Mouse (Mus musculus): ENCODE results near the gene Mrpl54. TPM values are rescaled to one million over a fixed set of nuclear protein-coding genes. Genes with fewer than 3 reads are reported as not detected.
A peak's percentile ranks its signal among the peaks of the same experiment; 100 is the strongest.
"Not testable (repeated sequence)": the region's sequence is repeated elsewhere in the genome, so short reads cannot be mapped to it uniquely, and the experiment has no call there.

Gene Mrpl54
- polyA plus RNA-seq, 1 experiment from 2014 or later = 233 TPM

GRCm38 (mm10) chr10:81232580-81233225 is 34.0 kb downstream of the Mrpl54 start, which contains the start of gene Zfr2:
TSS of gene Zfr2 (plus strand) at chr10:81233155.
- no peaks in the 10 kb centered on the region for H3K36me3 ChIP-seq (ENCODE audit: control insufficient read depth, insufficient read depth, low read length)
- peaks cover 10% of the 10 kb centered on the region for H3K4me1 ChIP-seq (replicated peaks; ENCODE audit: control insufficient read depth, insufficient read depth, low read length)
- H3K27ac ChIP-seq (ENCODE audit: low read depth, low read length) = peak within 1 kb of the TSS; percentile 25; the same call in 1 of the 2 replicates
- peaks cover 63% of the 10 kb centered on the region for H3K27me3 ChIP-seq (replicated peaks; ENCODE audit: control insufficient read depth, insufficient read depth, low read length)
- peak; percentile 93 for ATAC-seq (replicated peaks; ENCODE audit: low FRiP score)
- no peaks in the 10 kb centered on the region for H3K9me3 ChIP-seq (ENCODE audit: control insufficient read depth, low read length)
- DNase-seq (ENCODE audit: low spot score) = peak; percentile 90
- H3K4me2 ChIP-seq = peak within 1 kb of the TSS; percentile 79
- 7% methylated on average over 28 of the region's 29 CpGs for WGBS
- peak within 1 kb of the TSS; percentile 75 for H3K4me3 ChIP-seq (ENCODE audit: low read depth, low read length)
- H3K9ac ChIP-seq (ENCODE audit: low read depth, low read length) = peak within 1 kb of the TSS; percentile 75

- Histone ChIP-seq H3K4me1 (replicated peaks; ENCODE audit: control insufficient read depth, insufficient read depth, low read length) (peaks cover 10% of the 10 kb centered on the region), H3K27ac (ENCODE audit: low read depth, low read length) (no peak overlapping the region), H3K4me3 (ENCODE audit: low read depth, low read length) (no peak overlapping the region), H3K36me3 (ENCODE audit: control insufficient read depth, insufficient read depth, low read length) (no peaks in the 10 kb centered on the region), H3K27me3 (replicated peaks; ENCODE audit: control insufficient read depth, insufficient read depth, low read length) (peaks cover 53% of the 10 kb centered on the region), H3K9ac (ENCODE audit: low read depth, low read length) (no peak overlapping the region), H3K9me3 (ENCODE audit: control insufficient read depth, low read length) (no peaks in the 10 kb centered on the region), H3K4me2 (no peak overlapping the region)
- no peak for DNase-seq (ENCODE audit: low spot score)
- WGBS = 51% methylated on average over 7 of the region's 7 CpGs
- ATAC-seq (replicated peaks; ENCODE audit: low FRiP score) = no peak
Observed at GRCm38 (mm10) chr10:81231436-81231835, 35.3 kb downstream of the Mrpl54 start.

- 12% methylated on average over 27 of the region's 27 CpGs for WGBS
- H3K4me3 ChIP-seq (ENCODE audit: low read depth, low read length) = no peak within 1 kb of the TSS; the same call in 1 of the 2 replicates
- peaks cover 10% of the 10 kb centered on the region for H3K4me1 ChIP-seq (replicated peaks; ENCODE audit: control insufficient read depth, insufficient read depth, low read length)
- no peak for ATAC-seq (replicated peaks; ENCODE audit: low FRiP score)
- no peak within 1 kb of the TSS for H3K9ac ChIP-seq (ENCODE audit: low read depth, low read length)
- H3K36me3 ChIP-seq (ENCODE audit: control insufficient read depth, insufficient read depth, low read length) = no peaks in the 10 kb centered on the region
- H3K4me2 ChIP-seq = no peak within 1 kb of the TSS
- H3K27me3 ChIP-seq (replicated peaks; ENCODE audit: control insufficient read depth, insufficient read depth, low read length) = peaks cover 50% of the 10 kb centered on the region
- H3K9me3 ChIP-seq (ENCODE audit: control insufficient read depth, low read length) = no peaks in the 10 kb centered on the region
- H3K27ac ChIP-seq (ENCODE audit: low read depth, low read length) = no peak within 1 kb of the TSS
- DNase-seq (ENCODE audit: low spot score) = no peak
Observed at GRCm38 (mm10) chr10:81230438-81231332, 36.0 kb downstream of the Mrpl54 start, which contains the start of gene Atcay. TSS of gene Atcay (minus strand) at chr10:81230833.

DNA sequence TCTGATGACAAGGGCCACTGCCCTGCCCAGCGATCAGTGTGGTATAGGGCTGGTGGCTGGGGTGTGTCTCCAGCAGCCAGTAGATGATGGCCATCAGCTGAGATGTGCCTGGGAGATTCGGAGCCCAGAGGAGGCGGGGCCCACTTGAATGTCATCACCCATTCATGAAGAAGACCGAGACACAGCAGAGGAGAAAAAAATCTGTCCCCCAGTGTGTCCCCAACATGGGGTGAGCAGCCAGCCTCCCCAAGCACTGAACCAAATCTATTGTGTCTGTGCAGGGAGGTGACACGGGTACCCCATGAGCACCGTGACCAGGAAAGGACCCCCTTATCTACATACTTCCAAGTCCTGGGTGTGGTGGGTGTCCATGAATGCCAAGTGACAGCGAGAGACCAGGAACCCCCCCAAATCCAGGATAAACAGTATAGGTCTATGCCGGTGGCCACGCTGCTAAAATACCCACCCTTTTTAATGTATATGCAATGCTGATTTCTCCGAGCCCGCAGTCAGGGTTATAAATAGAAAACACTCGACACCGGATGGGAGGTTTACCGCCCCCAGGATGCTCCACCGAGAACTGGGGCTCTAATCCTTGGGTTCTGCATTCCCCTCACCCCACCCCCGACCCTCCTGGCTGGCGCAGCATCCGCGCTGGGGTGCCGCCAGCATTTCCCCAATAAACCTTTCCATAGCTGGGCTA is 36.8 kb downstream of the Mrpl54 start:
- Histone ChIP-seq H3K36me3 (ENCODE audit: control insufficient read depth, insufficient read depth, low read length) (no peaks in the 10 kb centered on the region), H3K9ac (ENCODE audit: low read depth, low read length) (no peak overlapping the region), H3K9me3 (ENCODE audit: control insufficient read depth, low read length) (no peaks in the 10 kb centered on the region), H3K4me2 (no peak overlapping the region), H3K27me3 (replicated peaks; ENCODE audit: control insufficient read depth, insufficient read depth, low read length) (peaks cover 48% of the 10 kb centered on the region), H3K4me3 (ENCODE audit: low read depth, low read length) (no peak overlapping the region), H3K4me1 (replicated peaks; ENCODE audit: control insufficient read depth, insufficient read depth, low read length) (peaks cover 10% of the 10 kb centered on the region), H3K27ac (ENCODE audit: low read depth, low read length) (no peak overlapping the region)
- 15% methylated on average over 20 of the region's 20 CpGs for WGBS
- ATAC-seq (replicated peaks; ENCODE audit: low FRiP score) (no peak), DNase-seq (ENCODE audit: low spot score) (no peak)

GRCm38 (mm10) chr10:81223731-81224130 is 43.0 kb downstream of the Mrpl54 start:
- not testable (repeated sequence) for ATAC-seq (replicated peaks; ENCODE audit: low FRiP score)
- 38% methylated on average over 2 of the region's 2 CpGs for WGBS

DNA sequence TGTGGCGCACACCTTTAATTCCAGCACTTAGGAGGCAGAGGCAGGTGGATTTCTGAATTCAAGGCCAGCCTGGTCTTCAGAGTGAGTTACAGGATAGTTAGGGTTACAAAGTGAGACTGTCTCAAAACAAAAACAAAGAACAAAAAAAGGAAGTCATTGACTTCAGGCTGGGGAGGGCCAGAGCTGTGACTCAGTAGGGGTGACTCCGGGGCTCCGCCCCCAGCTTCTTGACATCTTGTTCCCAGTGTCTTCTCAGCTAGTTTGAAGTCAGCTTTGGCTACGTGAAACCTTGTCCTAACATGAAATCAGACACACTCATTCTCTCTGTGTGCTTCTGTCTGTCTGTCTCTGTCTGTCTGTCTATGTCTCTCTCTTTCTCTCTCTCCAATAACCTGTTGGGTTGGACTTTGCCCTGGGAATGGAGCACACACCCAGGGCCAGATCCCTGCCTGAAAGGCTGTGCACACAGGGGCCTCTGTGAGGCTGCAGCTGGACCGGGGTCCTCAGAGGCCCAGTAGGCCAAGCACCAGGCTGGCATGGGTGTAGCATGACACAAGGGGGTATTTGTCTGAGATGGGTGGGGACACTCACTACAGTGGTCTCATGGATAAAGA is 45.2 kb downstream of the Mrpl54 start:
- no peak overlapping the region for H3K9ac ChIP-seq (ENCODE audit: low read depth, low read length)
- H3K4me2 ChIP-seq = no peak overlapping the region
- no peak for ATAC-seq (replicated peaks; ENCODE audit: low FRiP score)
- no peak overlapping the region for H3K27ac ChIP-seq (ENCODE audit: low read depth, low read length)
- no peaks in the 10 kb centered on the region for H3K4me1 ChIP-seq (replicated peaks; ENCODE audit: control insufficient read depth, insufficient read depth, low read length)
- 68% methylated on average over 5 of the region's 5 CpGs for WGBS
- H3K36me3 ChIP-seq (ENCODE audit: control insufficient read depth, insufficient read depth, low read length) = no peaks in the 10 kb centered on the region
- no peaks in the 10 kb centered on the region for H3K9me3 ChIP-seq (ENCODE audit: control insufficient read depth, low read length)
- no peak for DNase-seq (ENCODE audit: low spot score)
- H3K4me3 ChIP-seq (ENCODE audit: low read depth, low read length) = no peak overlapping the region
- H3K27me3 ChIP-seq (replicated peaks; ENCODE audit: control insufficient read depth, insufficient read depth, low read length) = peaks cover 3% of the 10 kb centered on the region

More at GRCm38 (mm10) chr10:81223731-81224130, 43.0 kb downstream of the Mrpl54 start:
- H3K4me2 ChIP-seq; H3K36me3 ChIP-seq (ENCODE audit: control insufficient read depth, insufficient read depth, low read length); H3K9me3 ChIP-seq (ENCODE audit: control insufficient read depth, low read length); H3K4me1 ChIP-seq (replicated peaks; ENCODE audit: control insufficient read depth, insufficient read depth, low read length); H3K27ac ChIP-seq (ENCODE audit: low read depth, low read length); DNase-seq (ENCODE audit: low spot score); H3K9ac ChIP-seq (ENCODE audit: low read depth, low read length); H3K4me3 ChIP-seq (ENCODE audit: low read depth, low read length): not testable (repeated sequence)
- peaks cover 12% of the 10 kb centered on the region for H3K27me3 ChIP-seq (replicated peaks; ENCODE audit: control insufficient read depth, insufficient read depth, low read length)

GRCm38 (mm10) chr10:81217964-81218363 is 48.8 kb downstream of the Mrpl54 start:
- H3K4me3 ChIP-seq (ENCODE audit: low read depth, low read length) = no peak overlapping the region
- H3K9me3 ChIP-seq (ENCODE audit: control insufficient read depth, low read length) = no peaks in the 10 kb centered on the region
- ATAC-seq (replicated peaks; ENCODE audit: low FRiP score) = peak; percentile 64
- no peaks in the 10 kb centered on the region for H3K4me1 ChIP-seq (replicated peaks; ENCODE audit: control insufficient read depth, insufficient read depth, low read length)
- no peak overlapping the region for H3K4me2 ChIP-seq
- WGBS = 24% methylated on average over 7 of the region's 7 CpGs
- H3K9ac ChIP-seq (ENCODE audit: low read depth, low read length) = no peak overlapping the region
- no peak overlapping the region for H3K27ac ChIP-seq (ENCODE audit: low read depth, low read length)
- DNase-seq (ENCODE audit: low spot score) = no peak
- peaks cover 2% of the 10 kb centered on the region for H3K27me3 ChIP-seq (replicated peaks; ENCODE audit: control insufficient read depth, insufficient read depth, low read length)
- no peaks in the 10 kb centered on the region for H3K36me3 ChIP-seq (ENCODE audit: control insufficient read depth, insufficient read depth, low read length)

- not testable (repeated sequence) for H3K4me3 ChIP-seq (ENCODE audit: low read depth, low read length); H3K9ac ChIP-seq (ENCODE audit: low read depth, low read length); H3K4me2 ChIP-seq; H3K9me3 ChIP-seq (ENCODE audit: control insufficient read depth, low read length); H3K36me3 ChIP-seq (ENCODE audit: control insufficient read depth, insufficient read depth, low read length); H3K27ac ChIP-seq (ENCODE audit: low read depth, low read length); H3K27me3 ChIP-seq (replicated peaks; ENCODE audit: control insufficient read depth, insufficient read depth, low read length); ATAC-seq (replicated peaks; ENCODE audit: low FRiP score); DNase-seq (ENCODE audit: low spot score); H3K4me1 ChIP-seq (replicated peaks; ENCODE audit: control insufficient read depth, insufficient read depth, low read length)
- WGBS = 7% methylated on average over 1 of the region's 1 CpGs
Observed at GRCm38 (mm10) chr10:81217267-81217666, 49.5 kb downstream of the Mrpl54 start.
